Comparison of ENCODE assay signal across 18 mouse cellular contexts in genomic region chr1:130997441-130997840, GRCm38 (mm10). TPM values are rescaled to one million over a fixed set of nuclear protein-coding genes. Genes with fewer than 3 reads are reported as not detected.
"Had no signal": no experiment of that assay in that cellular context is flagged by ENCODE, and none has a peak within 500 bp of the region (broad histone marks: within the 10 kb centered on the region; RNA-seq: fewer than 3 reads in every experiment).

No protein-coding gene starts in this region.

- DNase-seq: kidney, adult 8-10 months; kidney, postnatal 14 days; kidney, postnatal 4 days; layer of hippocampus, adult 9-11 months; liver; lung, adult 2 months; lung, postnatal 14 days; lung, postnatal 4 days; midbrain, embryonic 14.5 days; thymus, postnatal 25 days had no signal

- ATAC-seq: intestine, embryonic 16.5 days; liver, embryonic 12.5 days had no signal

RNA-seq across cellular contexts. Expression of gene Il10, which starts 22.2 kb away (rescaled TPM):
- total RNA-seq: layer of hippocampus, adult 18-20 months; layer of hippocampus, postnatal 25 days; left cerebral cortex, adult 18-20 months; left cerebral cortex, postnatal 25 days; megakaryocyte, adult 5-6 weeks; midbrain, postnatal 0 days had no signal

RNA-seq across cellular contexts. Expression of gene Il19, which starts 57.5 kb away (rescaled TPM):
- total RNA-seq: layer of hippocampus, adult 18-20 months; layer of hippocampus, postnatal 25 days; left cerebral cortex, adult 18-20 months; left cerebral cortex, postnatal 25 days; megakaryocyte, adult 5-6 weeks; midbrain, postnatal 0 days had no signal
